Mouse (Mus musculus) C2C12 (cell line): ENCODE results near the gene Cog5.

ENCODE experiments used
- CEBPB ChIP-seq: IDR thresholded peaks from one replicate; pipeline ENCODE4 v1.6.1; 2011; ENCODE audit warnings: low read depth, mild to moderate bottlenecking, control low read depth, moderate library complexity
- CTCF ChIP-seq: IDR thresholded peaks from one replicate; pipeline ENCODE4 v1.5.1; 2011; ENCODE audit not compliant: control insufficient read depth, insufficient read depth, insufficient read length
- FOSL1 ChIP-seq: IDR thresholded peaks from one replicate; pipeline ENCODE4 v1.8.0; 2011; ENCODE audit warnings: mild to moderate bottlenecking, low read length; ENCODE audit not compliant: poor library complexity, insufficient read depth, severe bottlenecking
- MAX ChIP-seq: IDR thresholded peaks from one replicate; pipeline ENCODE4 v1.6.1; 2011; ENCODE audit warnings: mild to moderate bottlenecking, control low read depth
- MYOD1 ChIP-seq: IDR thresholded peaks from one replicate; pipeline ENCODE4 v1.6.1; 2011; ENCODE audit warnings: low read depth; ENCODE audit not compliant: control insufficient read depth, insufficient read length
- USF1 ChIP-seq: IDR thresholded peaks from one replicate; pipeline ENCODE4 v1.6.1; 2011; ENCODE audit warnings: low read depth, mild to moderate bottlenecking, control low read depth, moderate library complexity

- TF ChIP-seq CTCF: no peak
- TF ChIP-seq CEBPB: no peak
- TF ChIP-seq MAX: no peak
- no peak for TF ChIP-seq FOSL1
- TF ChIP-seq USF1: no peak
- TF ChIP-seq MYOD1: no peak
These were observed 59.4 kb downstream of the Cog5 start for GRCm38 (mm10) chr12:31714070-31714469.
